Mouse (Mus musculus) midbrain, embryonic 15.5 days (tissue): Measurements from ENCODE around the gene Harbi1. TPM values are rescaled to one million over a fixed set of nuclear protein-coding genes. Genes with fewer than 3 reads are reported as not detected.

Source experiments
- ATAC-seq: fragments of 200-750 bp; cut with Nextera tagmentation; replicated peaks from 2 replicates; pipeline ENCODE4 v1.8.0; 2017; ENCODE audit warnings: moderate TSS enrichment
- H3K27ac ChIP-seq: fragments of 300-500 bp; sonication (generic); 2 replicates; pipeline ENCODE4 v1.5.1; 2015; ENCODE audit warnings: mild to moderate bottlenecking, inconsistent platforms
- H3K27me3 ChIP-seq: fragments of 300-500 bp; sonication (generic); replicated peaks from 2 replicates; pipeline ENCODE4 v1.6.1; 2015; ENCODE audit warnings: inconsistent platforms
- H3K36me3 ChIP-seq: fragments of 300-500 bp; sonication (generic); replicated peaks from 2 replicates; pipeline ENCODE4 v1.6.1; 2015; ENCODE audit warnings: inconsistent platforms
- H3K4me1 ChIP-seq: fragments of 300-500 bp; sonication (generic); 2 replicates; pipeline ENCODE4 v1.6.1; 2015; ENCODE audit warnings: inconsistent platforms
- H3K4me2 ChIP-seq: fragments of 300-500 bp; sonication (generic); 2 replicates; pipeline ENCODE4 v1.6.1; 2015; ENCODE audit warnings: inconsistent platforms, mild to moderate bottlenecking, moderate library complexity
- H3K4me3 ChIP-seq: fragments of 300-500 bp; sonication (generic); 2 replicates; pipeline ENCODE4 v1.5.1; 2015; ENCODE audit warnings: mild to moderate bottlenecking, inconsistent platforms
- H3K9ac ChIP-seq: fragments of 300-500 bp; sonication (generic); 2 replicates; pipeline ENCODE4 v1.6.1; 2015; ENCODE audit warnings: mild to moderate bottlenecking, inconsistent platforms
- H3K9me3 ChIP-seq: fragments of 300-500 bp; sonication (generic); 2 replicates; pipeline ENCODE4 v1.6.1; 2016; ENCODE audit warnings: inconsistent platforms
- WGBS: fragments of 180-500 bp; shearing (Covaris S2); methylation state at CpG from one replicate; pipeline ENCODE4 v1.1.7; 2015; ENCODE audit warnings: mixed read lengths; 5-methylcytosine and 5-hydroxymethylcytosine counted together
- polyA plus RNA-seq: library from polyadenylated mRNA; unstranded; fragments of >200 nt; fragmentation: Nextera tagmentation; extraction: Ambion mirVana; gene quantifications from 2 replicates; pipeline ENCODE4 v1.2.1, GENCODE M21; 2015

The Harbi1 gene
- polyA plus RNA-seq = 19.1 and 20.9 TPM in 2 replicates

- ATAC-seq = peak; percentile 99
- WGBS = under 1% methylated on average over 66 of the region's 66 CpGs
Observed at GRCm38 (mm10) chr2:91710272-91711234, at the start of gene Harbi1, which contains the start of gene Atg13. Harbi1 (plus strand) TSS chr2:91710852. Atg13 (minus strand) TSS chr2:91710576.

GRCm38 (mm10) chr2:91660981-91661380, 49.7 kb upstream of the Harbi1 start:
- Histone ChIP-seq H3K36me3 (peaks cover 61% of the 10 kb centered on the region), H3K4me3 (no peak overlapping the region), H3K4me2 (no peak overlapping the region), H3K9ac (no peak overlapping the region), H3K4me1 (no peaks in the 10 kb centered on the region), H3K27ac (no peak overlapping the region), H3K27me3 (no peaks in the 10 kb centered on the region), H3K9me3 (no peaks in the 10 kb centered on the region)
- ATAC-seq = no peak
- WGBS = 94% methylated on average over 6 of the region's 6 CpGs

More at GRCm38 (mm10) chr2:91710272-91711234, at the start of gene Harbi1, which contains the start of gene Atg13:
- Histone ChIP-seq H3K27ac (peak within 1 kb of the TSS; percentile 84), H3K4me2 (peak within 1 kb of the TSS; percentile 85), H3K4me3 (peak within 1 kb of the TSS; percentile 82), H3K36me3 (no peaks in the 10 kb centered on the region), H3K4me1 (peaks cover 35% of the 10 kb centered on the region), H3K27me3 (no peaks in the 10 kb centered on the region), H3K9ac (peak within 1 kb of the TSS; percentile 57), H3K9me3 (no peaks in the 10 kb centered on the region)

- Histone ChIP-seq H3K4me3 (no peak overlapping the region), H3K36me3 (peaks cover 58% of the 10 kb centered on the region), H3K9ac (no peak overlapping the region), H3K27me3 (no peaks in the 10 kb centered on the region), H3K9me3 (no peaks in the 10 kb centered on the region), H3K27ac (no peak overlapping the region), H3K4me2 (no peak overlapping the region), H3K4me1 (no peaks in the 10 kb centered on the region)
- no peak for ATAC-seq
Observed at GRCm38 (mm10) chr2:91664780-91665179, 45.9 kb upstream of the Harbi1 start.

- Histone ChIP-seq H3K4me3 (no peak overlapping the region), H3K27me3 (no peaks in the 10 kb centered on the region), H3K9me3 (no peaks in the 10 kb centered on the region), H3K4me1 (no peaks in the 10 kb centered on the region), H3K27ac (no peak overlapping the region), H3K4me2 (no peak overlapping the region), H3K36me3 (peaks cover 63% of the 10 kb centered on the region), H3K9ac (no peak overlapping the region)
- 97% methylated on average over 6 of the region's 6 CpGs for WGBS
- no peak for ATAC-seq
Observed at GRCm38 (mm10) chr2:91666386-91666910, 44.2 kb upstream of the Harbi1 start.

GRCm38 (mm10) chr2:91667747-91668146, 42.9 kb upstream of the Harbi1 start:
- 73% methylated on average over 2 of the region's 2 CpGs for WGBS
- Histone ChIP-seq H3K4me2 (no peak overlapping the region), H3K4me3 (no peak overlapping the region), H3K36me3 (peaks cover 55% of the 10 kb centered on the region), H3K27me3 (no peaks in the 10 kb centered on the region), H3K9ac (no peak overlapping the region), H3K4me1 (no peaks in the 10 kb centered on the region), H3K27ac (no peak overlapping the region), H3K9me3 (no peaks in the 10 kb centered on the region)
- no peak for ATAC-seq

GRCm38 (mm10) chr2:91669326-91669725, 41.3 kb upstream of the Harbi1 start:
- Histone ChIP-seq H3K4me2 (no peak overlapping the region), H3K36me3 (peaks cover 46% of the 10 kb centered on the region), H3K9me3 (no peaks in the 10 kb centered on the region), H3K4me3 (no peak overlapping the region), H3K4me1 (no peaks in the 10 kb centered on the region), H3K27ac (no peak overlapping the region), H3K27me3 (no peaks in the 10 kb centered on the region), H3K9ac (no peak overlapping the region)
- ATAC-seq = no peak
- 93% methylated on average over 8 of the region's 8 CpGs for WGBS

GRCm38 (mm10) chr2:91670038-91670437, 40.6 kb upstream of the Harbi1 start:
- no peak overlapping the region for H3K4me3 ChIP-seq
- H3K9ac ChIP-seq = no peak overlapping the region
- H3K27ac ChIP-seq = no peak overlapping the region
- ATAC-seq = no peak
- no peak overlapping the region for H3K4me2 ChIP-seq
- WGBS = 94% methylated on average over 6 of the region's 6 CpGs
- H3K36me3 ChIP-seq = peaks cover 39% of the 10 kb centered on the region
- no peaks in the 10 kb centered on the region for H3K4me1 ChIP-seq
- H3K9me3 ChIP-seq = no peaks in the 10 kb centered on the region
- H3K27me3 ChIP-seq = no peaks in the 10 kb centered on the region

GRCm38 (mm10) chr2:91673587-91673986, 37.1 kb upstream of the Harbi1 start:
- Histone ChIP-seq H3K9me3 (no peaks in the 10 kb centered on the region), H3K4me2 (no peak overlapping the region), H3K4me3 (no peak overlapping the region), H3K4me1 (no peaks in the 10 kb centered on the region), H3K27me3 (no peaks in the 10 kb centered on the region), H3K27ac (no peak overlapping the region), H3K36me3 (peaks cover 36% of the 10 kb centered on the region), H3K9ac (no peak overlapping the region)
- no peak for ATAC-seq
- 90% methylated on average over 2 of the region's 2 CpGs for WGBS

- Histone ChIP-seq H3K27ac (no peak overlapping the region), H3K4me3 (no peak overlapping the region), H3K4me1 (no peaks in the 10 kb centered on the region), H3K36me3 (peaks cover 29% of the 10 kb centered on the region), H3K27me3 (no peaks in the 10 kb centered on the region), H3K9me3 (no peaks in the 10 kb centered on the region), H3K9ac (no peak overlapping the region), H3K4me2 (no peak overlapping the region)
- ATAC-seq = no peak
- 89% methylated on average over 5 of the region's 5 CpGs for WGBS
Observed at GRCm38 (mm10) chr2:91674895-91675294, 35.8 kb upstream of the Harbi1 start.

- H3K36me3 ChIP-seq = peaks cover 24% of the 10 kb centered on the region
Observed at GRCm38 (mm10) chr2:91676420-91676819, 34.2 kb upstream of the Harbi1 start.

GRCm38 (mm10) chr2:91676961-91677360, 33.7 kb upstream of the Harbi1 start:
- H3K9me3 ChIP-seq = no peaks in the 10 kb centered on the region
- no peak overlapping the region for H3K4me2 ChIP-seq
- H3K9ac ChIP-seq = no peak overlapping the region
- no peak overlapping the region for H3K27ac ChIP-seq
- ATAC-seq = no peak
- no peak overlapping the region for H3K4me3 ChIP-seq
- H3K36me3 ChIP-seq = peaks cover 24% of the 10 kb centered on the region
- no peaks in the 10 kb centered on the region for H3K4me1 ChIP-seq
- no peaks in the 10 kb centered on the region for H3K27me3 ChIP-seq

More at GRCm38 (mm10) chr2:91676420-91676819, 34.2 kb upstream of the Harbi1 start:
- Histone ChIP-seq H3K9me3 (no peaks in the 10 kb centered on the region), H3K9ac (no peak overlapping the region), H3K4me3 (no peak overlapping the region), H3K4me2 (no peak overlapping the region), H3K4me1 (no peaks in the 10 kb centered on the region), H3K27me3 (no peaks in the 10 kb centered on the region), H3K27ac (no peak overlapping the region)
- WGBS = 78% methylated on average over 2 of the region's 2 CpGs
- no peak for ATAC-seq

GRCm38 (mm10) chr2:91682850-91683249, 27.8 kb upstream of the Harbi1 start:
- no peak overlapping the region for H3K4me2 ChIP-seq
- no peaks in the 10 kb centered on the region for H3K4me1 ChIP-seq
- no peaks in the 10 kb centered on the region for H3K9me3 ChIP-seq
- WGBS = 61% methylated on average over 4 of the region's 4 CpGs
- H3K27me3 ChIP-seq = no peaks in the 10 kb centered on the region
- H3K9ac ChIP-seq = no peak overlapping the region
- ATAC-seq = no peak
- H3K27ac ChIP-seq = no peak overlapping the region
- no peak overlapping the region for H3K4me3 ChIP-seq
- H3K36me3 ChIP-seq = peaks cover 32% of the 10 kb centered on the region
